Mouse (Mus musculus): ENCODE measurements at regions not wholly inside any gene's neighbourhood (a gene's known extent, or its start where the extent isn't known, plus 50 kb on each side); places are given as distances from the start of the nearest gene placed in this dataset.

DNA sequence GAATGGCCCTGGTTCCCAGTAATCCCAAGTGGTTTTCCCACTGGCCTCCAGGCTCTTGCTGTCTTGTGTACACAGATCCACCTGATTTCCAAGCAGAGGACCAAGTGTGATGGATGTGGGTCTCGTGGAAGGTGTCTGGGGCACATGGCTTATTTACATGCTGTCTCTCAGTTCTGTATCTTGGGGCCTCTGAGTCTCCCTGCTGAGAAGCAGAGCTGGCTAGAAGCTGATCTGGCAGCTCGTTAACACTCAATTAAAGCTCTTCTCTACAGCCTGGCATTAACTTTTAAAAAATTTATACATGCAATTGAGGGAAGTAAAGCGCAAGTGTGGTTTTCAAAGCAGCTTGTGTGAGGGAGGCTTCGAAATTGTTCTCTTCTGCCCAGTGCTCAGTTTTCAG lies 121.4 kb downstream of the Spata19 start:
- TF ChIP-seq MAX (IDR thresholded peaks at IDR 0.05; ENCODE audit: low read length): no peak
- TF ChIP-seq POLR2A (IDR thresholded peaks at IDR 0.05; ENCODE audit: control insufficient read depth in 1 of 2, insufficient read depth in 1 of 2, low read depth in 1 of 2, low read length in 2 of 2, poor library complexity in 1 of 2): no peak
- TF ChIP-seq ZNF384 (IDR thresholded peaks at IDR 0.05; ENCODE audit: low read depth, low read length): no peak
- no peak for TF ChIP-seq TCF12 (IDR thresholded peaks at IDR 0.05; ENCODE audit: low read depth, low read length)
- no peak for TF ChIP-seq TAL1 (IDR thresholded peaks at IDR 0.05; ENCODE audit: low read length)
- no peak for TF ChIP-seq MYC (IDR thresholded peaks at IDR 0.05; ENCODE audit: low read depth, low read length)
- TF ChIP-seq E2F4 (IDR thresholded peaks at IDR 0.05; ENCODE audit: borderline replicate concordance, low read depth, low read length): no peak
- TF ChIP-seq USF1 (IDR thresholded peaks at IDR 0.05; ENCODE audit: low read depth, low read length): no peak
- TF ChIP-seq RAD21 (IDR thresholded peaks at IDR 0.05; ENCODE audit: low read depth, low read length): no peak
- TF ChIP-seq CHD2 (IDR thresholded peaks at IDR 0.05; ENCODE audit: low read length): no peak
- no peak for TF ChIP-seq TBP (IDR thresholded peaks at IDR 0.05; ENCODE audit: low read depth, low read length)
- Histone ChIP-seq H3K9ac (ENCODE audit: control insufficient read depth, low read depth, low read length, poor library complexity, severe bottlenecking) (no peak overlapping the region), H3K9me3 (replicated peaks; ENCODE audit: insufficient read depth, low read length) (no peaks in the 10 kb centered on the region), H3K79me2 (ENCODE audit: control insufficient read depth, insufficient read depth, low read length, poor library complexity) (no peaks in the 10 kb centered on the region), H3K4me1 (ENCODE audit: control insufficient read depth in 1 of 2, insufficient read depth in 2 of 2, low read length in 2 of 2) (no peaks in the 10 kb centered on the region), H3K27ac (ENCODE audit: control insufficient read depth, low read depth, low read length) (no peak overlapping the region), H3K36me3 (ENCODE audit: control insufficient read depth in 1 of 2, insufficient read depth in 2 of 2, low read length in 2 of 2) (no peaks in the 10 kb centered on the region), H3K4me3 (ENCODE audit: control insufficient read depth in 1 of 2, insufficient read depth in 1 of 2, low read depth in 2 of 2, low read length in 2 of 2) (no peak overlapping the region), H3K27me3 (ENCODE audit: control insufficient read depth in 1 of 2, insufficient read depth in 2 of 2, low read length in 2 of 2) (no peaks in the 10 kb centered on the region)
- no peak for DNase-seq (ENCODE audit: low read depth, low spot score)

DNA sequence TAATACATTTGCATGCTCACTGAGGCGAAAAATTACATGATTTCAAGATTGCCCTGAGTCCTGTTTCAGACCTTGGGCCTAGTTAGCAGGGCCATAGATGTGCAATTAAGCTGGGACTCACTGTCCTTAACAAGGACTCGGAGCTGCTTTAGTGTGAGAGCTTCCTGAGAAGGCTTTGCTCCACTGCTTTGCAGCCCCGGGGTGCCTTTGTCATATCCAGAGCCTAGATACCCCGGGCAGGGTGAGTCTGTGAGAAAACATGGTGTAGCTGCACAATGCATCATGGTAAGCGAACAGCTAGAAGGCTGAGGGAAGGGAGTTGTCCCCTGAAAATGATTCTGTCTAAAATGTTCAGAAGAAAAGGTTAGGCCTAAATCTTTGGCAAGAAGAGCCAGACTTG lies 123.1 kb downstream of the Spata19 start:
- H3K9me3 ChIP-seq (replicated peaks; ENCODE audit: insufficient read depth, low read length): no peaks in the 10 kb centered on the region
- H3K79me2 ChIP-seq (ENCODE audit: control insufficient read depth, insufficient read depth, low read length, poor library complexity): no peaks in the 10 kb centered on the region
- no peak for TF ChIP-seq TCF12 (IDR thresholded peaks at IDR 0.05; ENCODE audit: low read depth, low read length)
- TF ChIP-seq MAZ (IDR thresholded peaks at IDR 0.05; ENCODE audit: low read depth, low read length): no peak
- no peak for TF ChIP-seq MEF2A (IDR thresholded peaks at IDR 0.05; ENCODE audit: extremely low read depth, insufficient replicate concordance, low read depth, low read length, poor library complexity, severe bottlenecking)
- no peak for TF ChIP-seq NRF1 (IDR thresholded peaks at IDR 0.05; ENCODE audit: insufficient read depth, low read depth, low read length, poor library complexity, severe bottlenecking)
- no peak for TF ChIP-seq JUND (IDR thresholded peaks at IDR 0.05; ENCODE audit: low read depth, low read length)
- no peak for TF ChIP-seq CTCF (IDR thresholded peaks at IDR 0.05 in 2 of 3, conservative IDR thresholded peaks at IDR 0.05 in 1 of 3; ENCODE audit: control insufficient read depth in 1 of 3, insufficient read depth in 1 of 3, low read depth in 2 of 3, low read length in 3 of 3, poor library complexity in 1 of 3, severe bottlenecking in 1 of 3)
- TF ChIP-seq POLR2A (IDR thresholded peaks at IDR 0.05; ENCODE audit: control insufficient read depth in 1 of 2, insufficient read depth in 1 of 2, low read depth in 1 of 2, low read length in 2 of 2, poor library complexity in 1 of 2): no peak
- no peaks in the 10 kb centered on the region for H3K4me1 ChIP-seq (ENCODE audit: control insufficient read depth in 1 of 2, insufficient read depth in 2 of 2, low read length in 2 of 2)
- DNase-seq (ENCODE audit: low read depth, low spot score): no peak
- H3K36me3 ChIP-seq (ENCODE audit: control insufficient read depth in 1 of 2, insufficient read depth in 2 of 2, low read length in 2 of 2): no peaks in the 10 kb centered on the region
- no peak overlapping the region for H3K27ac ChIP-seq (ENCODE audit: control insufficient read depth, low read depth, low read length)
- no peak overlapping the region for H3K4me3 ChIP-seq (ENCODE audit: control insufficient read depth in 1 of 2, insufficient read depth in 1 of 2, low read depth in 2 of 2, low read length in 2 of 2)
- no peak overlapping the region for H3K9ac ChIP-seq (ENCODE audit: control insufficient read depth, low read depth, low read length, poor library complexity, severe bottlenecking)
- no peaks in the 10 kb centered on the region for H3K27me3 ChIP-seq (ENCODE audit: control insufficient read depth in 1 of 2, insufficient read depth in 2 of 2, low read length in 2 of 2)
